In genomic region chr2:166711681-166712132, GRCm38 (mm10) we compare ENCODE assay signal across 8 mouse cellular contexts. TPM values are rescaled to one million over a fixed set of nuclear protein-coding genes. Genes with fewer than 3 reads are reported as not detected.
DNase-seq lines count a peak whose midpoint lies in the region; ATAC-seq lines count a peak whose summit lies in the region.

No protein-coding gene starts in this region.

- no peaks in the 10 kb centered on the region for H3K36me3 ChIP-seq in embryonic facial prominence, embryonic 12.5 days

- peaks cover 30% of the 10 kb centered on the region for H3K4me1 ChIP-seq in embryonic facial prominence, embryonic 12.5 days

- 0 out of 2 replicates have a peak overlapping the region, but pooled peaks have one; percentile 28 for H3K9ac ChIP-seq in embryonic facial prominence, embryonic 12.5 days

- WGBS in embryonic facial prominence, embryonic 12.5 days = 13% methylated on average over 7 of the region's 7 CpGs

- H3K27ac ChIP-seq in embryonic facial prominence, embryonic 12.5 days = no peak overlapping the region

- no peaks in the 10 kb centered on the region for H3K27me3 ChIP-seq in embryonic facial prominence, embryonic 12.5 days

- peak; percentile 20 to 31 for DNase-seq in kidney, postnatal 4 days
- DNase-seq in kidney, adult 11 months = no peak
- peak; percentile 64 for DNase-seq in induced T-regulatory cell, adult 2 months (ENCODE audit: low read depth)
- DNase-seq in natural killer cell, adult 2 months (ENCODE audit: low spot score in 2 of 2) = peak; percentile 40 to 59
- DNase-seq in cerebellum, adult 11 months = no peak
- no peak for DNase-seq in gastrocnemius, postnatal 4 days (ENCODE audit: low spot score in 2 of 2)
- DNase-seq in right cerebral cortex, postnatal 4 days = no peak

- no peaks in the 10 kb centered on the region for H3K9me3 ChIP-seq in embryonic facial prominence, embryonic 12.5 days

- peak overlapping the region; percentile 75 for H3K4me3 ChIP-seq in embryonic facial prominence, embryonic 12.5 days

- no peak for ATAC-seq in embryonic facial prominence, embryonic 12.5 days (ENCODE audit: insufficient number of reproducible peaks, insufficient read depth, low FRiP score, low TSS enrichment)

- H3K4me2 ChIP-seq in embryonic facial prominence, embryonic 12.5 days (replicated peaks) = peak overlapping the region; percentile 78

RNA-seq across cellular contexts. Expression of gene Prex1, which starts 1.9 kb away (rescaled TPM):
- polyA plus RNA-seq in embryonic facial prominence, embryonic 12.5 days (2016; fragmentation: Nextera tagmentation; extraction: Ambion mirVana) = 36.2 and 41.5 TPM in 2 replicates
- 10 to 100 TPM; 18.2 to 19.4 TPM for total RNA-seq in gastrocnemius, postnatal 4 days (2021)

Comparison
In these comparisons a context has a peak if more than half of its experiments do, and no peak if none do; other contexts are left out.
1. DNase-seq: peak in kidney, postnatal 4 days (2 of 2), induced T-regulatory cell, adult 2 months (single experiment) and natural killer cell, adult 2 months (2 of 2); none in kidney, adult 11 months (single experiment), cerebellum, adult 11 months (single experiment), gastrocnemius, postnatal 4 days (0 of 2) and right cerebral cortex, postnatal 4 days (single experiment).